In genomic region chr12:105808945-105809344, GRCm38 (mm10) we compare ENCODE assay signal across 12 mouse cellular contexts. TPM values are rescaled to one million over a fixed set of nuclear protein-coding genes. Genes with fewer than 3 reads are reported as not detected.
DNase-seq lines count a peak whose midpoint lies in the region.
"Had no signal": no experiment of that assay in that cellular context is flagged by ENCODE, and none has a peak within 500 bp of the region (broad histone marks: within the 10 kb centered on the region; RNA-seq: fewer than 3 reads in every experiment).

No protein-coding gene starts in this region.

- peak; percentile 13 to 23 for DNase-seq in cerebellum, postnatal 10 days
- no peak for DNase-seq in cerebellum, postnatal 36 days
- peak; percentile 27 to 28 for DNase-seq in kidney, postnatal 4 days
- DNase-seq in kidney, adult 9 months, result no peak
- DNase-seq in 3134 (ENCODE audit: extremely low read depth, insufficient read length, low spot score), result peak; percentile 11
- peak; percentile 48 for DNase-seq in NIH3T3 (ENCODE audit: low read depth)
- no peak for DNase-seq in thymus, postnatal 36 days
- no peak for DNase-seq in layer of hippocampus, adult 18-20 months (ENCODE audit: low spot score in 2 of 2)
- DNase-seq: cerebellum, adult 9-10 months; liver, embryonic 13.5 days; retina, postnatal 1 day; right cerebral cortex, postnatal 4 days had no signal

RNA-seq across cellular contexts. Expression of gene Papola, which starts 24.5 kb away (rescaled TPM):
- total RNA-seq in layer of hippocampus, adult 18-20 months (2021), result 100 to 1,000 TPM; 163 to 164 TPM

Comparison
In these comparisons a context has a peak if more than half of its experiments do, and no peak if none do; other contexts are left out.
1. DNase-seq: peak in cerebellum, postnatal 10 days (2 of 2), kidney, postnatal 4 days (2 of 2), 3134 (single experiment) and NIH3T3 (single experiment); none in cerebellum, postnatal 36 days (0 of 2), kidney, adult 9 months (single experiment), thymus, postnatal 36 days (0 of 2) and layer of hippocampus, adult 18-20 months (0 of 2).